Mouse (Mus musculus) neutrophil, adult 83 days (primary cell): Measurements from ENCODE around the gene Cep250. TPM values are rescaled to one million over a fixed set of nuclear protein-coding genes. Genes with fewer than 3 reads are reported as not detected.

Source experiments
- total RNA-seq, 2 experiments: library from RNA; stranded (reverse); gene quantifications; one replicate each; pipeline ENCODE4 v1.2.4; 2023

Gene Cep250
- 10 to 100 TPM; 58.0 to 65.1 TPM for total RNA-seq

GRCm38 (mm10) chr2:155956134-155957059 is at the start of gene Cep250:
TSS of gene Cep250 (plus strand) at chr2:155956458.

GRCm38 (mm10) chr2:155929531-155930442 is 26.5 kb upstream of the Cep250 start, which contains the start of gene Uqcc1:
TSS of gene Uqcc1 (minus strand) at chr2:155930310.

GRCm38 (mm10) chr2:155940681-155941080 is 15.6 kb upstream of the Cep250 start, which contains the start of gene Gm15557:
TSS of gene Gm15557 (plus strand) at chr2:155940728.

GRCm38 (mm10) chr2:155945124-155945523 is 11.1 kb upstream of the Cep250 start, which contains the start of gene Gdf5:
TSS of gene Gdf5 (minus strand) at chr2:155945367.

GRCm38 (mm10) chr2:156007888-156008532 is 51.8 kb downstream of the Cep250 start, which contains the start of the genes 6430550D23Rik and Ergic3:
TSS of gene 6430550D23Rik (minus strand) at chr2:156007977.
TSS of gene Ergic3 (plus strand) at chr2:156008045.

Other genes with a start within 250 kb of the Cep250 start
- 10 to 100 TPM; 36.7 to 39.8 TPM for gene Edem2, start 227.0 kb upstream of the Cep250 start, total RNA-seq
- not detected for gene Gm17581, start 220.6 kb upstream of the Cep250 start, total RNA-seq
- gene Procr, start 205.3 kb upstream of the Cep250 start, total RNA-seq: not detected
- gene Mmp24, start 181.1 kb upstream of the Cep250 start, total RNA-seq: not detected
- 10 to 100 TPM in 1 of 2 experiments, 1 to 10 TPM in 1; 7.0 to 10.7 TPM for gene BC029722, start 137.0 kb upstream of the Cep250 start, total RNA-seq
- 10 to 100 TPM; 79.8 to 91.0 TPM for gene Eif6, start 129.5 kb upstream of the Cep250 start, total RNA-seq
- gene Fam83c, start 121.6 kb upstream of the Cep250 start, total RNA-seq: not detected
- 10 to 100 TPM; 13.0 to 17.1 TPM for gene Uqcc1, start 26.1 kb upstream of the Cep250 start, total RNA-seq
- not detected for gene Gm15557, start 15.7 kb upstream of the Cep250 start, total RNA-seq
- not detected for gene Gdf5, start 11.1 kb upstream of the Cep250 start, total RNA-seq
- gene 6430550D23Rik, start 51.5 kb downstream of the Cep250 start, total RNA-seq: under 1 TPM; 0.42 to 0.55 TPM
- 10 to 100 TPM; 62.0 to 62.6 TPM for gene Ergic3, start 51.6 kb downstream of the Cep250 start, total RNA-seq
- gene Fer1l4, start 96.5 kb downstream of the Cep250 start, total RNA-seq: not detected
- gene Spag4, start 108.7 kb downstream of the Cep250 start, total RNA-seq: under 1 TPM; 0.33 to 0.42 TPM
- gene Cpne1, start 155.5 kb downstream of the Cep250 start, total RNA-seq: 10 to 100 TPM; 71.3 to 80.9 TPM
- gene Rbm12, start 155.5 kb downstream of the Cep250 start, total RNA-seq: 10 to 100 TPM; 26.7 to 30.4 TPM
- 10 to 100 TPM; 16.8 to 17.4 TPM for gene Gm28036, start 170.6 kb downstream of the Cep250 start, total RNA-seq
- gene Romo1, start 187.6 kb downstream of the Cep250 start, total RNA-seq: 10 to 100 TPM; 44.4 to 51.7 TPM
- 10 to 100 TPM; 16.4 to 19.5 TPM for gene Nfs1, start 187.7 kb downstream of the Cep250 start, total RNA-seq
- 1,000 to 10,000 TPM in 1 of 2 experiments, 100 to 1,000 TPM in 1; 884 to 1,046 TPM for gene Rbm39, start 223.8 kb downstream of the Cep250 start, total RNA-seq
- 10 to 100 TPM; 20.5 to 22.4 TPM for gene Phf20, start 240.0 kb downstream of the Cep250 start, total RNA-seq